Mouse (Mus musculus): Measurements from ENCODE around the gene Relch. TPM values are rescaled to one million over a fixed set of nuclear protein-coding genes. Genes with fewer than 3 reads are reported as not detected.
A peak's percentile ranks its signal among the peaks of the same experiment; 100 is the strongest.
"Not testable (repeated sequence)": the region's sequence is repeated elsewhere in the genome, so short reads cannot be mapped to it uniquely, and the experiment has no call there.

Gene Relch
- total RNA-seq, 2 experiments from 2014 or later = 87.0 to 99.3 TPM

- DNase-seq (ENCODE audit: extremely low spot score in 1 of 2, low spot score in 1 of 2) = no peak
These were observed 75.8 kb downstream of the Relch start for GRCm38 (mm10) chr1:105739493-105739892.

- DNase-seq (ENCODE audit: extremely low spot score in 1 of 2, low spot score in 1 of 2) = no peak
These were observed 78.8 kb downstream of the Relch start for GRCm38 (mm10) chr1:105742481-105742880.

- DNase-seq (ENCODE audit: extremely low spot score in 1 of 2, low spot score in 1 of 2) = no peak
These were observed 82.8 kb downstream of the Relch start for GRCm38 (mm10) chr1:105746444-105746843.

GRCm38 (mm10) chr1:105746858-105747596 is 83.4 kb downstream of the Relch start:
- no peak for DNase-seq (ENCODE audit: extremely low spot score in 1 of 2, low spot score in 1 of 2)

- no peak for DNase-seq (ENCODE audit: extremely low spot score in 1 of 2, low spot score in 1 of 2)
These were observed 84.6 kb downstream of the Relch start for GRCm38 (mm10) chr1:105748091-105748799.

- DNase-seq (ENCODE audit: extremely low spot score in 1 of 2, low spot score in 1 of 2) = no peak
These were observed 88.5 kb downstream of the Relch start for GRCm38 (mm10) chr1:105752196-105752595.

- no peak for DNase-seq (ENCODE audit: extremely low spot score in 1 of 2, low spot score in 1 of 2)
These were observed 89.3 kb downstream of the Relch start for GRCm38 (mm10) chr1:105752944-105753343.

GRCm38 (mm10) chr1:105758798-105759197 is 95.1 kb downstream of the Relch start:
- DNase-seq (ENCODE audit: extremely low spot score in 1 of 2, low spot score in 1 of 2) = no peak

- no peak for DNase-seq (ENCODE audit: extremely low spot score in 1 of 2, low spot score in 1 of 2)
These were observed 95.9 kb downstream of the Relch start for GRCm38 (mm10) chr1:105759422-105760165.

- no peak for DNase-seq (ENCODE audit: extremely low spot score in 1 of 2, low spot score in 1 of 2)
These were observed 101.9 kb downstream of the Relch start for GRCm38 (mm10) chr1:105765586-105765985.

GRCm38 (mm10) chr1:105766099-105766498 is 102.4 kb downstream of the Relch start:
- DNase-seq (ENCODE audit: extremely low spot score in 1 of 2, low spot score in 1 of 2) = not testable (repeated sequence)

GRCm38 (mm10) chr1:105768397-105768796 is 104.7 kb downstream of the Relch start:
- DNase-seq (ENCODE audit: extremely low spot score in 1 of 2, low spot score in 1 of 2) = no peak

- no peak for DNase-seq (ENCODE audit: extremely low spot score in 1 of 2, low spot score in 1 of 2)
These were observed 107.0 kb downstream of the Relch start for GRCm38 (mm10) chr1:105770685-105771084.

GRCm38 (mm10) chr1:105776426-105776825 is 112.8 kb downstream of the Relch start:
- DNase-seq (ENCODE audit: extremely low spot score in 1 of 2, low spot score in 1 of 2) = no peak

GRCm38 (mm10) chr1:105780079-105780456 is 116.4 kb downstream of the Relch start:
- no peak for DNase-seq (ENCODE audit: extremely low spot score in 1 of 2, low spot score in 1 of 2)

- DNase-seq (ENCODE audit: extremely low spot score in 1 of 2, low spot score in 1 of 2) = peak; percentile 40 to 61
These were observed 117.0 kb downstream of the Relch start, which contains the start of gene Tnfrsf11a for GRCm38 (mm10) chr1:105780457-105781364. Gene Tnfrsf11a (plus strand): TSS chr1:105780718.

- DNase-seq (ENCODE audit: extremely low spot score in 1 of 2, low spot score in 1 of 2) = no peak
These were observed 117.9 kb downstream of the Relch start for GRCm38 (mm10) chr1:105781391-105782146.

- DNase-seq (ENCODE audit: extremely low spot score in 1 of 2, low spot score in 1 of 2) = no peak
These were observed 120.8 kb downstream of the Relch start for GRCm38 (mm10) chr1:105784257-105785016.

- no peak for DNase-seq (ENCODE audit: extremely low spot score in 1 of 2, low spot score in 1 of 2)
These were observed 121.5 kb downstream of the Relch start for GRCm38 (mm10) chr1:105785146-105785545.
